Mouse (Mus musculus) heart, adult 18-20 months (tissue): ENCODE measurements at regions not wholly inside any gene's neighbourhood (a gene's known extent, or its start where the extent isn't known, plus 50 kb on each side); places are given as distances from the start of the nearest gene placed in this dataset.

Experiments used
- DNase-seq, 2 experiments: peaks; one replicate each; pipeline ENCODE4 v3.0.0; 2021 to 2022; ENCODE audit warnings: mixed read lengths in 1 of 2

DNA sequence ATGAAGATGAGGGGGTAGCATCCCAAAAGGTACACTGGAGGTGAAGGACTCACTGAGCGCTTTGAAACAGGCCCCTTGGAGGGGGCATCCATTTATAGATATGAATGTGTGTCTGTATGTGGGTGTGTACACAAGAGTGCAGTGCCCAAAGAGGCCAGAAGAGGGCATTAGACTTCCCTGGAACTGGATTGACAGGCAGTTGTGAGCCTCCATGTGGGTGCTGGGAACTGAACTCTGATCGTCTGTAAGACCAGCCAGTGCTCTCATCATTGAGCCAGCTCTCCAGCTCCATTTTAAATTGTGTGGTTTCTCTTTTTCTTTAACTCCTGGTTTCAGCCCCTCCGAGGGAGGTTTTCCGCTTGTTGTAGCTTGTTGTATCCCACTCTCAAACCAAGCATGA, 67.6 kb upstream of the 1700021F07Rik start:
- no peak for DNase-seq

DNA sequence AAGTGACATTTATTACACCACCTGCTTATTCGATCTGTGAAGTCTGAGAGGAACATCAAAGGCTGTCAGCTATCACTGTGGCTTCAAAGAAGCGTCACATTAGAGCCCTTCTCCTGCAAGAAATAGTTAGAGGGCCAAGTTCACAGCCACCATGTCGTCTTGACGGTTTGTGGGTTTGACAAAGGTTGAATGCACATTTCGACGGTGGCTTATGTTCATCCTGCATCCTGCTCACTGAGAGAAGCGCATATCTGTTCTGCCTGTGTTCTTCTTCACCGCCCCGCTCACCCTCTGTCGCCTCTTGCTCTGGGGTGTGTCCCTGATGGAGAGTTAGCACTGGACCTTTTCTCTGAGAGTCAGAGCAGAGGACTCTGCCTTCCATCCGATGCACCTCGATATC, 67.2 kb upstream of the 1700021F07Rik start:
- DNase-seq, result no peak

DNA sequence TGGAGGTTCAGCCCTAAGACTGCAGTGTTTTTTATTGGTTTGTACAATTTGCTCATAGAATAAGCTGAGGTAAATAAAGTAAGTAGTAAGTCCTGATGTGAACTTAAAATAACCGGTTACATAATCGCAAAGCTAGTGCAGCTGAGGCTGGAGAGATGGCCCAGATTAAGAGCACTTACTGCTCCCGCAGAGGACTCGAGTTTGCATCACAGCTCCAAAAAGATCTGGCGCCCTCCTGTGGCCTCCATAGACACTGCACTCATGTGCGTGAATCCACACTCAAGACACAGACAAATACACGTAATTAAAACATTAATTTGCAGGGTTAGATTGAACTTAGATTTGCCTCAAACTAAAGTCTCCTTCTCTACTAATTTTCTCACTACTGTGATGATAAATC, 66.3 kb upstream of the 1700021F07Rik start:
- DNase-seq, result no peak

DNA sequence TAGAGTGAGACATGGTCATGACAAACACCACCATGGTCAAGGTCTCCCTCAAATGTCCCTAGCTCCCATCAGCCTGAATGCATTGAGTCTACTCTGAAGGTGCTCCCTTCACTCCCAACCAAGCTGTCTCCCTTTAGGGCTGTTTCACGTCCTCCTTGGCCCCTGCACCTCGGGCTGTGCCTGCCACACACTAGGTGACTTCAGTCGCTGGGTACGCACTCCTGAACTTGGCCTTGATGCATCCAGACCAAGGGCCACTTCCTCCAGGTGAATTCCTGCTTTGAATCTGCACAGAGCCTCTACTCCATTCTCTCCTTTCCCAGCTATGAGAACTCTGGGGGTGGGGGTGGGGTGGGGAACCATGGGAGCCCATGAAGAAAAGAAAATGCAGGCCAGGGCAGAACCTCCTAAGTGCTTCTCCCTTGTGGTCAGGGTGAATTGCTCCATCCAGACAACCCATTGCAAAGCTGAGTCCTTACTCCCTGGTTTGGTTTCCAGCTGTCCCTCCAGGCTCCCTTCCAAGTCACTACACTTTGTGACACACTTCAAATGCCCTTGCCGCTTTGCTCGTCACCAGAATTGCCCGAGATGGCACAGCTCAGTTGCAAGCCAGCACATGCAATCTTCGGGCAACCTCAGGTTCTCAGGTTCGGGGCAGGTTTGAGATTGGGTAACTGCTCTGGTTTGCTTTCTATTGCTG, 65.3 kb upstream of the 1700021F07Rik start:
- no peak for DNase-seq

DNA sequence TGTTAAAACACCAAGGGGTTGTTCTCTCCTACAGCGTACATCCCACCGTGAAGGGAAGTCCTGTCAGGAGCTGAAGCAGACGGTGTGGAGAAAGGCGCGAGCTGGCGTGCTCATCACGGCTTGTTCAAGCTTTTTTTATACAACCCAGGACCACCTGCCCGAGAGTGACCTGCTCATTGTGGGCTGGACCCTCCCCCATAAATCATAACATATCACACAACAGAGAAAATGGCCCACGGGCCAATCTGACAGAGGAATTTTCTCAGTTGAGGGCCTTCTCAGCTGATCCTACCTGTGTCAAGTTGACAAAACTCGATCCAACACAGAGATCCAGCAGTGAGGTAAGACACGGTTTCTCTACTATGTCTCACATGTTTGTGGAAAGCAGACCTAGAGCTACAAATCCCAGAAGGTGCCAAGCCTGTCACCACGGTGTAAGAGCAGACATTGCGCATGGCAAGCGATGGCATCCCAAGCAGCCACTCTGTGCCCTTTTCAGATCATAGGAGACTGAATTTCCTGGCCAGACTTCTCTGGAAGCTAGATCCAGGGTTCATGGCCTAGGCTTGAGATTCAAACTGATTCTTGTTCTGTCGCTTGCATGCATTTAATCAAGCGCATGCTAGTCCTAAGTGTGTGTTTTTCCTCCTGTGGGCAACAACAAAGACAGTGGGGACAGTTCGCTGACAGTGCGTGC, 64.6 kb upstream of the 1700021F07Rik start:
- DNase-seq, result no peak

DNA sequence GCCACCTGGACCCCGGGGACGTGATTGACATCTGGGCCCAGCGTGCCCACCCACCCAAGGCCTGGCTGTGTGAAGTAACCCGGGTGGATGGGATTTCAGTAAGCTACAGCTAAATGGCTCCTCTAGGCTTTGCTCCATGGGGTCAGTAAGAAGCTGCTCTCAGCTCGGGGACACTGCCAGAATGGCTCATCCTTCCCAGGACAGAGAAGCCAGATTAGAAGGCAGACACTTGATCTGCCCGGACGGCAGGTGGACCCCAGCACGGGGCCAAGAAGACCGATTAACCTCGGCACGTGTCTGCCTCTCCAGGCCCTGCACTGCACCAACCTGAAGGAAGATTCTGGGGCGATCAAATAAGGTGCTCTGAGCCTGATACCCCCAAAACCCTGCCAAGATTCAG, 63.5 kb upstream of the 1700021F07Rik start:
- no peak for DNase-seq

DNA sequence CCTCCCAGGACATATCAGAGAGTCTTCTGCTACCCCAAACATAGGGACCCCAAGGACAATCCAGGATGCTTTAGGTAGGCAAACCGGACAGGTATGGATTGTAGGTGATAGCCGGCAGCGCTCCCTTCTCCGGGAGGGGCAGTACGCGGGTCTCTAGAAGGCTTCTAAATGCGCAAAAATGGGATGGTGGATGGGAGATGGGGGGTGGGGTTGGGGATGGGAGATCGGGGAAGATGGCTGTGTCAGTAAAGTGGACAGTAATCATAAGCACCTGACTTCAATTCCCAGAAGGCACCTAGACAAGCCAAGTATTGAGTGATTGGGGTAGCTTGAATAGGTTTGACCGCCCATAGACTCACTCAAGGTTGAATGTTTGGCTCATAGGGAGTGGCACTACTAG, 59.1 kb upstream of the 1700021F07Rik start:
- no peak for DNase-seq

DNA sequence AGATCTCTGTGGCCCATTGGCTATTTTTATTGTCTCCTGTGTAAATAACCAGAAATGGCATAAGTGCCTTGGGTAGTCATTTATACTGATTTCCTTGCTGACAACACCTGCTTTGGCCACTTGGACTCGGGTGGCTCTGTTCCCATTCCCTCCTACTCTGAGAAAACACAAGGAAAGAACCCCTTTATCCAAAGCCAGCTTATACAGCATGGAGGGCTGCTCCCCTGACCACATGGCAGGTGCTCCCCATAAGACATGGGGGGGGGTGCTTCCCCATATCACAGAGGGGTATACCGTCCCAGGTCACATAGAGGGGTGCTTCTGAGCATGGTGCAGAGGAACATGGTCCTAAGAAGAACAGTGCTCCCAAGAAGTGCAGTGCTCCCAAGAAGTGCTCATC, 57.8 kb upstream of the 1700021F07Rik start:
- DNase-seq, result no peak

DNA sequence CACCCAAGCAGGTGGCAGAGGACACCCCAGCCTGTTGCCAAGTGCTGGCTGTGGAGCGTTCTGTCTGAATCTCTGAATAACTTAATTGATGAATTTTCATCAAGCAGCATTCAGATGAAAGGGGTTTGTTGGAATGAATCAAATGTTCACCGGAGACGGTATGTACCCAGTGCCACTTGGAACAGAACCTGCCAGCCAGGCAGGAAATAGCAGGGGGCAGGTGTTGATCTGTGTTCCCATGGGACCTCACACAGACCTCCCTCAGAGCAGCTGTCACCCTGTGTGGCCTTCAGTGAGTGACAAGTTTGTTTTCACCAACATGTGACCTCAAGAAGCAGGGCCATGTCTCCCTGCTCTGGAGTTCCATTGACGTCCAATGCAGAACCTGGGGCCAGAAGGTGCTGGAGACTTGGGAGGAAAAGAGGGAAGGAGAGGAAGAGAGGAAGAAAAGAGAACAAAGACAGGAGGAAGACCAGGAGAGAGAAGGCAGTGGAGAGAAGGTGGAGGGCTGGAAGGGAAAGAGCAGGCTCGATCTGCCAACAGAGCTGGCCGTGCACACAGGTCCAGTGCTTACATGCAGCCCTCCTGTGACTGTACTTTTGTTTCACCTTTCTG, 57.3 kb upstream of the 1700021F07Rik start:
- no peak for DNase-seq

DNA sequence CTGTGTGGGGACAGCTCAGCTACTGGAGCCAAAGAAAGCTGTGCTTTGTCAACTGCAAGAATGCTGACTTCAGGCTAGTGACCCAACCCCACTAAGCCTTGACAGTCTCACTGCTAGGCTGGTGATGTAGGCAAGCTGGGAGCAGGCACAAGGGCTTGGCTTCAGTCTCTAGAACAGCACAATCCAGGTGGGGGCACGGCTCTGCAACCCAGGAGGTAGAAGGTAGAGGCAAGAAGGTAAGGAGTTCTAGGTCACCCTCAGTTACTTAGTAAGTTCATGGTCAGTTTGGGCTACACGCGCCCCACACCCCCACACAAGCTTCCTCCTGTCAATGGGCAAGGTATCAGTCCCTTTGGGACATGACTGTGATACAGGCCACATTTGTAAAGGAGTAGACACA, 54.2 kb upstream of the 1700021F07Rik start:
- DNase-seq, result no peak

DNA sequence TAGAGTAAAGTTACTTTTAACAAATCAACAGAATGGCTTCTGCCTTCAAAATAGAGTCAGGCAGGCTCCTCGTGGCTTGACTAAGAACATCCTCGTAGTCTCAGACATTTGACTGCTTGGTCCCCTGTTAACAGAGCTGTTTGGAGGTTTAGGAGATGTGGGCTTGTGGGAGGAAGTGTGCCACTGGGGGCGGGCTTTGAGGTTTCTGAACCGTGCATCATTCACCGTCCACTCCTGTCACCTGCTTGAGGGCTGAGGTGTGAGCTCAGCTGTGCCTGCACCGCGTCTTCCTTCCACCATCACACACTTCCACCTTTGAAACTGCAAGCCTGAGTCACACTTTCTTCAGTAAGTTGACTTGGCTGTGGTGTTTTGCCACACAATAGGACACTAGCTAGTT, 52.6 kb upstream of the 1700021F07Rik start:
- DNase-seq, result peak in 1 of 2 experiments; percentile 33
